Mouse (Mus musculus): Measurements from ENCODE around the gene Carns1. TPM values are rescaled to one million over a fixed set of nuclear protein-coding genes. Genes with fewer than 3 reads are reported as not detected.

The Carns1 gene
- 2.5 and 3.6 TPM in 2 replicates for polyA plus RNA-seq (2015; fragmentation: Nextera tagmentation; extraction: Ambion mirVana)

GRCm38 (mm10) chr19:4175368-4175947, at the start of gene Carns1:
Gene Carns1, minus strand, starts transcription at chr19:4175479.

DNA sequence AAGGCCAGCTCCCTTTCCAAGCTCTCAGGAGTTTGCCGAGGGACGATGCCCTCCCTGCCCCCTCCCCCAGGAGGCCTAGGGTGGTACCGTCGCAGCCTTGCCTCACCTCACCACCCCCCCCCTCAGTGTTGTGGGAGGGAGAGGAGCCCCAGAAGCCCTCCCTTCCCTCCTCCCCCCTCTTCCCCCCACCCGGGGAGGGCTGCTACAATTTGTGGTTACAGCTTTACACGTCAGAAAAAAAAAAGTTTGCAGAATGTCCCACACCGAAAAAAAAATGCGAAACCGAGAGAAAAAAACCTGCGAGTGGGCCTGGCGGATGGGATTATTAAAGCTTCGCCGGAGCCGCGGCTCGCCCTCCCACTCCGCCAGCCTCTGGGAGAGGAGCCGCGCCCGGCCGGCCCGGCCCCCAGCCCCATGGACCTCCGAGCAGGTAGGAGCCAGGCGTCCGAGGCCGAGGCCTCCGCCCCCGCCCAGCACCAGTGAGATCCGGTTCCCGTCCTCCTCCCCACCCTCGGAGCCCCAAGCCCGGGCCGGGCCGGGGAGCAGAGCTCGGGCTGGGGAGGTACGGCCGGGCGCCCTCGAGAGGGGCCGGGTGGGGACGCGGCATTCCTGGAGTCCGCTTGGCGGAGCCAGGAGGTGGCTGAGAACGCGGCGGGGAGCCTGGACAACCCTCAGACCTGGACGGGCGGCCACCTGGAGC, 38.9 kb upstream of the Carns1 start, which contains the start of the genes Clcf1 and AC109138.7:
Gene Clcf1, plus strand, starts transcription at position 168 of the 700 bp plus-strand sequence.
Gene AC109138.7, plus strand, starts transcription at position 287 of the 700 bp plus-strand sequence.

GRCm38 (mm10) chr19:4201291-4201909, 26.1 kb upstream of the Carns1 start, which contains the start of gene Rad9a:
Gene Rad9a, minus strand, starts transcription at chr19:4201662.

GRCm38 (mm10) chr19:4191528-4192250, 16.4 kb upstream of the Carns1 start, which contains the start of gene Ppp1ca:
Gene Ppp1ca, plus strand, starts transcription at chr19:4192065.

DNA sequence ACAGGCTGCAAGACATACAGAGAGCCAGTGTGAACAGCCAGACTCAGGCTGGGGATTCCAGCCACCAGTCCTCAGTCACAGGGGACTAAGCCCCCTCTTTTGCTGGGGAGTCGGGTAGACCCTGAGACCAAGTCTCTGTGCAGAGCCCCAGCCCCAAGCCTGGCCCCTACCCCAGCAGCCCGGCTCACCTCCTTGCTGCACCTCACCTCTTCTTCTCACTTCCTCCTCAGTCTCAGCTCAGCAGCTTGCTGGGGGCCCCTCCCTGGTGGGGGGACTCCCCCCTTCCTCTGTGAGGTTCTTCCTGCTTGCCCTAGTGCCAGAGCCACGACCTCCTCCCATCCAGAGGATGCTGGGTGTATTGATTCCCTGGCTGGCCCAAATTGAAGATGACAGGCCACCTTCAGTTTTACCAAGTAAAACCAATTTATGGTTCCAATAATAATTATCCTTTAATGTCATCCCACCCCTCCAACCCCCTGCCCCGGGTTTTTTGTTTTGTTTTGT, 15.6 kb upstream of the Carns1 start, which contains the start of gene Tbc1d10c:
Gene Tbc1d10c, minus strand, starts transcription at position 454 of the 504 bp plus-strand sequence.

DNA sequence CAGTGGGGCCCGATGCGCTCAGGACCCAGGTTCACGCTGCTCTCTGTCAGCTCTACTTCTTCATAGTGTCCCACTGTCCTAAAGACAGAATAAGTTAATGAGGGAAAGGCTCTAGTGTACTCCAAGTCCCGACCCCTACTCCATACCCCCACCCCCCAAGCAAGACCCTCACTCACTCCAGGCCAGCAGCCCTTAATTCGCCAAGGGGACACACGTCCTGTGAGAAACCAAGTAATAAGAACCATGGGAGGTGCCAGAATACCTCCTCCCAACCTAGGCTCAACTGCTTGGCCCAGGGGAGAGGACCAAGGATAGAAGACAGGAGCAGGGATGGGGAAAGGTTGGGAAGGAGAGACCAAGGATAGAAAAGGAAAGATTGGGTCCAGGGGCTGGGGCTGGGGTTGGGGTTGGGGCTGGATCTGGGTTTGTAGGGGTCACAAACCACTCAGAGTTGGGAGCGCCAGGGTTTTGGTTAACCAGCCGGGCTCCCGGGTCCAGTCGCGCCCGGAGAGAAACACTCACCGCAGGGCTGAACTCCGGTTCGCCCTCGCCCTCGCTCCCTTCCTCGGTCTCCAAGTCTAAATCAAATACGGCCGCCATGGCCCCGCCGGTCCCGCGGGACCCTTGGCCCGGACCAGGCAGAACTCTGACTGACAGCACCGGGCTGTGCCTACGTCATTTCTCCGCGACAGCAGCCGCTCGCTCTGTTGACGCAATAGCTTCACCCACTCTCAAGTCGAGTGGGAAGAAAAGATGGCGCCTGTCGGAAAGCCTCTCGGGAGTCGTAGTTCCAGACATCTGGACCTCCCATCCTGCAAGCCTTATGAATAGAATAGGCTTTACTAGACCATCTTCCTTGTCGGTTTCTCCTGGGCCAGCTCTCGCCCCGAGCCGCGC, 12.4 kb downstream of the Carns1 start, which contains the start of gene Rps6kb2:
Gene Rps6kb2, minus strand, starts transcription at position 709 of the 897 bp plus-strand sequence.

DNA sequence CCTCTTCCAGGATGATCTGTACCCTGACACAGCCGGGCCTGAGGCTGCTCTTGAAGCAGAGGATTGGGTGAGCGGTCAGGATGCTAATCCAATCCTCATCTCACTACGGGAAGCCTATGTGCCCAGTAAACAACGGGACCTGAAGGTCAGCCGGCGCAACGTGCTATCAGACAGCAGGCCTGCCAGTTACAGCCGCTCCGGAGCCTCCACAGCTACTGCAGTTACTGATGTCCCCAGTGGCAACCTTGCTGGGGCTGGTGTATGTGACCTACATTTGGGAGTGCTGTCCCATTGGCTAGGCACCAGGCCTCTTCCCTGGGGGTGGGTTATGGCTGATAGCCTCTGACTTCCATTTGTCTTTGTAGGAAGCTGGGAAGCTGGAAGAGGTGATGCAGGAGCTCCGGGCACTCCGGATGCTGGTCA, 22.0 kb downstream of the Carns1 start, which contains the start of gene Ptprcap:
Gene Ptprcap, plus strand, starts transcription at position 373 of the 423 bp plus-strand sequence.

DNA sequence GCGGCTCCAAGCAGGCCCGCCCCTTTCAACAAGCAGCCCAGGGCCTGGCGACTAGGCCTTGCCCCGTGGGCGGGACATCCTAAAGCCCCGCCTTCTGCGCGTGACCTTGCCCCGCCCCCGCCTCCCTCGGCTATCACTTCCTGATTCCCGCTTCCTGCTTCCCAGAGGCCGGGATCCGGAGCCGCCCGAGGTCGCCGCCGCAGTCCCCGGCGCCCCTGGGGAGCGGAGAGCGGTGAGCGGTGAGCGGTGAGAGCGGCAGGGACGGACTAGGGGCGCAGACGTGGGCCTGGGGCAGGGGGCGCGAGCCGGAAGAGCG, 26.8 kb downstream of the Carns1 start, which contains the start of gene Coro1b:
Gene Coro1b, plus strand, starts transcription at position 129 of the 316 bp plus-strand sequence.

GRCm38 (mm10) chr19:4143759-4144268, 31.5 kb downstream of the Carns1 start, which contains the start of gene Cabp4:
Gene Cabp4, minus strand, starts transcription at chr19:4144033.

GRCm38 (mm10) chr19:4139446-4139845, 35.8 kb downstream of the Carns1 start, which contains the start of gene Gpr152:
Gene Gpr152, plus strand, starts transcription at chr19:4139787.

DNA sequence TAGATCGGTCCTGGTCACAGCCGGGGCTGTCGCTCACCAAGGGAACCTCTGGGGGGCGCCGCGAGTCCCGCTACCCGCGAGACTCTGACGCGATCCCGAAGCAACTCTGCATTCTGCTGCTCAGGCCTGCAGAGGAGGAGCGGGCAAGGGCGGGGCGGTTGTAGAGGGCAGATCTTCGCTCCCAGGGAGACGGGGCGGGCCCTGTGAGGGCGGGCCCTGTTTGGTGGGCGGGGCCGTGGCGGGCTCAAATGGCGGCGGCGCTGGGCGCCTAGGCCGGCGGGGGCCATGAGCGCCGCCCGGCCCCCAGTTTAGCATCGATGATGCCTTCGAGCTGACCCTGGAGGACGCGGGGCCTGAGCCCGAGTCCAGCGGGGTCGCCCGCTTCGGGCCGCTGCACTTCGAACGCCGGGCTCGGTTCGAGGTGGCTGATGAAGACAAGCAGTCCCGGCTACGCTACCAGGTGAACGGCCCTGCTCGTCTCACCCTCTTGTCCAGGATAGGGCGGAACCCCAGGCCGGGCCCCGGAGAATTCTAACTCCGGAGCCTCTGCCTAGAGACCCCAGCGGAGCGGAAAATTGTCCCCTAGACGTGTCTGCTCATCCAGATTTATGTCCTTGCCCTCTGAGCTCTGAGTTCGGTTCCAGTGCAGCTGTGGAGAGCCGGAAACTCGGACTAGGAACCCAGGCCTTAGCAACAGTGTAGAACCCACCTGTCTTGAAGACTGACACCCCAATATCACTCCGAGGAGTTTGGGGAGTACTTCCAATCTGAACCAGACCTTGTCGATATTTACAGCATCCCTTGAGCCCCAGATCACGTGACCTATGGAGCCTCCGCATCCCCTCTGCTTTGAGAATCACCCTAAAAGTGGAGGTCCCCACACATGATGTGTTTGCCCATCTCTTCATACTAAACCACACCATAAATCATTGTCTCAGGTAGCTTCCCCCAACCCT, 49.3 kb downstream of the Carns1 start, which contains the start of gene Aip:
Gene Aip, minus strand, starts transcription at position 118 of the 956 bp plus-strand sequence.

Other genes starting within 250 kb of the Carns1 start
- gene Aldh3b1, start 245.7 kb downstream of the Carns1 start, polyA plus RNA-seq (2015; fragmentation: Nextera tagmentation; extraction: Ambion mirVana) = 12.5 and 18.9 TPM in 2 replicates
- 48.2 and 70.6 TPM in 2 replicates for gene Unc93b1, start 240.3 kb downstream of the Carns1 start, polyA plus RNA-seq (2015; fragmentation: Nextera tagmentation; extraction: Ambion mirVana)
- gene Aldh3b3, start 216.8 kb downstream of the Carns1 start, polyA plus RNA-seq (2015; fragmentation: Nextera tagmentation; extraction: Ambion mirVana) = 0.08 and 0.15 TPM in 2 replicates
- 0.45 and 0.91 TPM in 2 replicates for gene Aldh3b2, start 203.2 kb downstream of the Carns1 start, polyA plus RNA-seq (2015; fragmentation: Nextera tagmentation; extraction: Ambion mirVana)
- 7.9 and 9.8 TPM in 2 replicates for gene Acy3, start 188.9 kb downstream of the Carns1 start, polyA plus RNA-seq (2015; fragmentation: Nextera tagmentation; extraction: Ambion mirVana)
- 0.06 TPM in 1 of 2 replicates, not detected in the other for gene Tbx10, start 182.7 kb downstream of the Carns1 start, polyA plus RNA-seq (2015; fragmentation: Nextera tagmentation; extraction: Ambion mirVana)
- gene Nudt8, start 174.9 kb downstream of the Carns1 start, polyA plus RNA-seq (2015; fragmentation: Nextera tagmentation; extraction: Ambion mirVana) = 20.8 and 22.9 TPM in 2 replicates
- gene Gm49405, start 174.9 kb downstream of the Carns1 start, polyA plus RNA-seq (2015; fragmentation: Nextera tagmentation; extraction: Ambion mirVana) = 0.71 and 0.87 TPM in 2 replicates
- gene Doc2g, start 172.2 kb downstream of the Carns1 start, polyA plus RNA-seq (2015; fragmentation: Nextera tagmentation; extraction: Ambion mirVana) = 1.3 and 1.6 TPM in 2 replicates
- 162 and 170 TPM in 2 replicates for gene Ndufv1, start 162.7 kb downstream of the Carns1 start, polyA plus RNA-seq (2015; fragmentation: Nextera tagmentation; extraction: Ambion mirVana)
- gene Gstp1, start 137.5 kb downstream of the Carns1 start, polyA plus RNA-seq (2015; fragmentation: Nextera tagmentation; extraction: Ambion mirVana) = 309 and 335 TPM in 2 replicates
- 7.4 and 12.0 TPM in 2 replicates for gene Gstp2, start 129.5 kb downstream of the Carns1 start, polyA plus RNA-seq (2015; fragmentation: Nextera tagmentation; extraction: Ambion mirVana)
- 30.1 and 31.1 TPM in 2 replicates for gene Gstp3, start 115.9 kb downstream of the Carns1 start, polyA plus RNA-seq (2015; fragmentation: Nextera tagmentation; extraction: Ambion mirVana)
- 0.19 TPM in 1 of 2 replicates, not detected in the other for gene Cabp2, start 93.9 kb downstream of the Carns1 start, polyA plus RNA-seq (2015; fragmentation: Nextera tagmentation; extraction: Ambion mirVana)
- 172 and 193 TPM in 2 replicates for gene Cdk2ap2, start 78.3 kb downstream of the Carns1 start, polyA plus RNA-seq (2015; fragmentation: Nextera tagmentation; extraction: Ambion mirVana)
- gene Pitpnm1, start 75.5 kb downstream of the Carns1 start, polyA plus RNA-seq (2015; fragmentation: Nextera tagmentation; extraction: Ambion mirVana) = 16.6 and 22.5 TPM in 2 replicates
- 46.8 and 51.7 TPM in 2 replicates for gene Aip, start 49.6 kb downstream of the Carns1 start, polyA plus RNA-seq (2015; fragmentation: Nextera tagmentation; extraction: Ambion mirVana)
- gene Gpr152, start 35.7 kb downstream of the Carns1 start, polyA plus RNA-seq (2015; fragmentation: Nextera tagmentation; extraction: Ambion mirVana) = not detected in 2 replicates
- 0.34 and 0.51 TPM in 2 replicates for gene Cabp4, start 31.4 kb downstream of the Carns1 start, polyA plus RNA-seq (2015; fragmentation: Nextera tagmentation; extraction: Ambion mirVana)
- 83.9 and 109 TPM in 2 replicates for gene Coro1b, start 26.9 kb downstream of the Carns1 start, polyA plus RNA-seq (2015; fragmentation: Nextera tagmentation; extraction: Ambion mirVana)
- gene Ptprcap, start 21.9 kb downstream of the Carns1 start, polyA plus RNA-seq (2015; fragmentation: Nextera tagmentation; extraction: Ambion mirVana) = 54.1 and 74.8 TPM in 2 replicates
- gene Rps6kb2, start 12.1 kb downstream of the Carns1 start, polyA plus RNA-seq (2015; fragmentation: Nextera tagmentation; extraction: Ambion mirVana) = 30.1 and 37.0 TPM in 2 replicates
- gene Tbc1d10c, start 15.8 kb upstream of the Carns1 start, polyA plus RNA-seq (2015; fragmentation: Nextera tagmentation; extraction: Ambion mirVana) = 26.1 and 34.7 TPM in 2 replicates
- 442 and 443 TPM in 2 replicates for gene Ppp1ca, start 16.6 kb upstream of the Carns1 start, polyA plus RNA-seq (2015; fragmentation: Nextera tagmentation; extraction: Ambion mirVana)
- 17.5 and 19.7 TPM in 2 replicates for gene Rad9a, start 26.2 kb upstream of the Carns1 start, polyA plus RNA-seq (2015; fragmentation: Nextera tagmentation; extraction: Ambion mirVana)
- 3.2 and 4.0 TPM in 2 replicates for gene Clcf1, start 38.8 kb upstream of the Carns1 start, polyA plus RNA-seq (2015; fragmentation: Nextera tagmentation; extraction: Ambion mirVana)
- not detected in 2 replicates for gene AC109138.7, start 38.9 kb upstream of the Carns1 start, polyA plus RNA-seq (2015; fragmentation: Nextera tagmentation; extraction: Ambion mirVana)
- gene Pold4, start 56.4 kb upstream of the Carns1 start, polyA plus RNA-seq (2015; fragmentation: Nextera tagmentation; extraction: Ambion mirVana) = 30.2 and 35.5 TPM in 2 replicates
- 4.7 and 6.3 TPM in 2 replicates for gene Ssh3, start 93.7 kb upstream of the Carns1 start, polyA plus RNA-seq (2015; fragmentation: Nextera tagmentation; extraction: Ambion mirVana)
- 1.7 and 2.7 TPM in 2 replicates for gene Ankrd13d, start 107.7 kb upstream of the Carns1 start, polyA plus RNA-seq (2015; fragmentation: Nextera tagmentation; extraction: Ambion mirVana)
- gene Grk2, start 130.7 kb upstream of the Carns1 start, polyA plus RNA-seq (2015; fragmentation: Nextera tagmentation; extraction: Ambion mirVana) = 23.0 and 33.3 TPM in 2 replicates
- 19.6 and 20.3 TPM in 2 replicates for gene Kdm2a, start 222.8 kb upstream of the Carns1 start, polyA plus RNA-seq (2015; fragmentation: Nextera tagmentation; extraction: Ambion mirVana)